Mouse (Mus musculus) 416B (cell line): ENCODE results near the gene Gm9999.
A peak's percentile ranks its signal among the peaks of the same experiment; 100 is the strongest.

Experiments used
- DNase-seq: peaks from one replicate; pipeline ENCODE4 v3.0.0; 2011; ENCODE audit warnings: low read depth

Gm9999 gene

DNA sequence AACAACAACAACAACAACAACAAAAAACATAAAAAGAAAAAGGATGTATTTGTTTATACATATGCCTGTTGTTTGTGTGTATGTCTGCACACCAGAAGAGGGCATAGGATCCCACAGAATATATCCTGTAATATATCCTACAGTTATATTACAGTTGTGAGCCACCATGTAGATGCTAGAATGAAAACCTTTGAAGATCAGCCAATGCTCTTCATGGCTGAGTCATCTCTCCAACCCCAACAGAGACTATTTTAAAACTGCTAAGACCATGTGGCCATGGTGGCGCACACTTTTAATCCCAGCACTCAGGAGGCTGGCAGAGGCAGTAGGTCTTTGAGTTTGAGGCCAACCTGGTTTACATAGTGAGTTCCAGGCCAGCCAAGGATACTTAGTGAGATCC lies 44.1 kb downstream of the Gm9999 start:
- peak; percentile 70 for DNase-seq

DNA sequence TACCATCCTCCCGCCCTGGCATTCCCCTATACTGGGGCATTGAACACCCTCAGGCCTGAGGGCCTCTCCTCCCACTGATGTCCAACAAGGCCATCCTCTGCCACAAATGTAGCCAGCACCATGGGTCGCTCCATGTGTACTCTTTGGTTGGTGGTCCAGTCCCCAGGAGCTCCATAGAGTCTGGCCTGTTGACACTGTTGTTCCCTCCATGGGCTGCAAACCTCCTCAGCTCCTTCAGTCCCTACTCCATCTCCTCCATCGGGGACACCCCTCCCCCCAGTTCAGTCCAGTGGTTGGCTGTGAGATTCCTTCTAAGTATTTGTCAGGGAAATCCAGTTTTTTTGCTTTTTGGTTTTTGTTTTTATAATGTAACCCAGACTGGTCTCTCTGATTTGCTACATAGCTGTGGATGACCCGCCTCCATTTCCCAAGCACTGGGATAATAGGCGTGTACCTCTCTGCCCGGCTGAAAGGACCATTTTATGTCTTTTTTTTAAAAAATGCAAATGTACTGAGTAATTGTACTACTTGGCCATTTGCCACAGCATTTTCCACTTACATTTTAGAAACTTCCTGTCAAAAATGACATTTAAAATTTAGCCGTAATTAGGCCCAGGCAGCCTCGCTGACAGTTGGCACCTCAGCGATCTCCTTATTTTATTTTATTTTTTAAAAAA lies 47.3 kb downstream of the Gm9999 start:
- peak; percentile 80 for DNase-seq

DNA sequence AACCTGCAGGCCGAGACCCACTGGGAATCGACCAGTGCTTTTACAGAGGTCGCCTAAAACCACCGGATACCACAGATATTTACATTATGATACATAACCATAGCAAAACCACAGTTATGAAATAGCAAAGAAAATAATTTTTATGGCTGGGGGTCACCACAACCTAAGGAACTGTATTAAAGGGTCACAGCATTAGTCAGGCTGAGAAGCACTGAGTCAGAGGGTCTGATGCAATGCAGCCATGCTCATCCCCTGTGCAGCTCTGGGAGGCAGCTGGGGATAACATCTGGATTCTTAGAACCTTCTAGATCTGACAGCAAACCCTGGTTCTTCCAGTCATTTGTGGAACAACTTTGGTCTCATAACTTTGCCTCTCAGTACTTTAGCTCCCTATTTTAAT lies 48.0 kb downstream of the Gm9999 start:
- DNase-seq: peak; percentile 93

DNA sequence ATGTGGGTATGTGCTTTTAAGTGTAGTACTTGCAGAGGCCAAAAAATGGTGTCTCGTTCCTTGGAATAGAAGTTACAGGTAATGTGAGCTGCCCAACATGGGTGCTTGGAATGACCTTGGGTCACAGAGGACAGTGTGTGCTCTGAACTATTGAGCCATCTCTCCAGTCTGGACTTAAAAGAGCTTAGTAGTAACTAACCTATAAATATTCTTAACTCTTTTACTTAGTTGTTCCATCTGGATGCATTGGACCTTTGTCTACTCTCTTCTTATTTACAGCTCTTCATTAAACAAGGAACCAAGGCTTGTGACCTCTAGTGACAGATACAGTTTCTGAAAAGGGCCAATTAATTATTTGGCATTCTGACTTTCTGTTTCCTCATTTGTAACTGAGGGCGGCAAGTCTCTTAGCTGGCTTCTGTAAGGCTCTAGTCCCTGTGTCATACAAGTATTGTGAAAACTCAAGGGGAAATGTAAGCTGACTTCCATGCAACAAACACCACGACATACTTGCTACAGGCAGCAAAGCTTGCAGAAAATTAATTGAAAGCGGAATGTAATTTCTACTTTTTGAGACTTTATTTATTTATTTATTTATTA lies 51.5 kb downstream of the Gm9999 start:
- peak; percentile 49 for DNase-seq

DNA sequence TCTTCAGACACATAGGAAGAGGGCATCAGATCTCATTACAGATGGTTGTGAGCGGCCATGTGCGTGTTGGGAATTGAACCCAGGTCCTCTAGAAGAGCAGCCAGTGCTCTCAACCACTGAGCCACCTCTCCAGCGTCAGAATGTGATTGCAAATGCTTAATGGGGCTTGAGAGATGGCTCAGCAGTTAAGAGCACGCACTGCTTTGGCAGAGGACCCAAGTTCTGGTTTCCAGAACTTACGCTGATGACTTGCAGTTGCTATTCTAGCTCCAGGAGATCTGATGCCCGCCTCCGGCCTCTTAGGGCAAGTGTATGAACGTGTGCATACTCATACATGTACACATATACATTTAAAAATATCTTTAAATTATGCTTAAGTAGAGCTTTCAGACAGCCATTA lies 52.0 kb downstream of the Gm9999 start:
- DNase-seq: no peak
